Mouse (Mus musculus) spleen, postnatal 36 days (tissue): ENCODE data around the gene Upk1b.

Source experiments
- DNase-seq, 2 experiments: peaks; one replicate each; pipeline ENCODE4 v3.0.0; 2022; ENCODE audit warnings: low spot score in 2 of 2, mixed read lengths in 1 of 2

Upk1b gene

DNA sequence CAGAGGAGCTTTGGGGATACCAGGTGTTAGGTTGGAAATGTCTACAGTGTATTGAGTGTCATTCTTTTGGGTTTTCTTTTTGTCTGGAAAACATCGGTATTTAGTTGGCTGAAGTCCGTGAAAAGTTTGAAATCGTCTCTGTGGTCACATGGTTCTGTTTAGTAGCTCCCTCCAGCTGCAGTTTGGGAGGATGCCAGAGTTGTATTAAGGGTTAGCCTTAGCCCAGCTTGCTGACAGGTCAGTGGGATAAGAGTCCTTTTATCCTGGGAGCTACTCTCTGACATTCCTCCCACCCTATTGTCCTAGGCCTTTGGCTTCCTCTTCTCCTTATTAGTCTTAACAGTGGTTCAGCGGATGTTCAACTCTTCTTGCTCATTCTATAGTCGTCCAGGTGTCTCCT lies 38.2 kb downstream of the Upk1b start:
- DNase-seq, result no peak

DNA sequence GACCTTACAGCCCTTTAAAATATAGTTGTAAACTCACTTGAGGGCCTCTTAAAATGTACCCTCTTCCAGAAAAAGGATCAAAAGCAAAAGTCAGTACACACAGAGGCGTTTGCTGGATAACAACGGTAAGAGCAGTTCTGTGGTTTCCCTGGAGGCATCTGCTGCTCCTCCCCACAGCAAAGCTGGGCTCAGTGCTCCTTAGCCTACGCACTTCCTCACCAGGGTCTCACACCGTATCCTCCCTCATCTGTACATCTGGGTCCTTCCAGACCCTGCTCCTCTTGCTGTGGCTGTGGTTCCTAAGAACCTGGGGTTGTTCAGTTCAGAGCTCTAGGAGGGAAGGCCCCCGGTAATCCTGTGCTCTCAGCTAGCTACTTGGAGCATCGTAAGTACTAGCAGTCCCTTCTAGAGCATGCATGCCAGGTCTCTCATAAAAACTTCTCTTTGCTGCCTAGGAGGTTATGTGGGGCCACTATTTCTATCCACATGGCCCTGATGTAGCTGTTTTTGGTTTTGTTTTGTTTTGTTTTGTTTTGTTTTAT lies 39.2 kb downstream of the Upk1b start:
- no peak for DNase-seq

DNA sequence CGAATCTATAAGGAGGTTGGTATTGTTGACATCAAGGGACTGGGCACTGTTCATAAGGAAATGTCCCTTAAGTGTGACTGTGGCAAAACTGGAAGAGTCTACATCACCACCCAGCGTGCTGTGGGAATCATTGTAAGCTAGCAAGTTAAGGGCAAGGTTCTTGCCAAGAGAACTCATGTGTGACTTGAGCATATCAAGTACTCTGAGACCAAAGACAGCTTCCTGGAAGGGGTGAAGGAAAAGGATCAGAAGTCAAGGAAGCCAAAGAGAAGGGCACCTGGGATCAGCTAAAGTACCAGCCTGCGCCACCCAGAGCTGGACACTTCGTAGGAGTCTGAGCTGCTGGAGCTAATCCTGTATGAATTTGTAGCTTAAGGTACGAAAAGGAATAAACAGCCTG lies 39.9 kb downstream of the Upk1b start:
- DNase-seq, result no peak

DNA sequence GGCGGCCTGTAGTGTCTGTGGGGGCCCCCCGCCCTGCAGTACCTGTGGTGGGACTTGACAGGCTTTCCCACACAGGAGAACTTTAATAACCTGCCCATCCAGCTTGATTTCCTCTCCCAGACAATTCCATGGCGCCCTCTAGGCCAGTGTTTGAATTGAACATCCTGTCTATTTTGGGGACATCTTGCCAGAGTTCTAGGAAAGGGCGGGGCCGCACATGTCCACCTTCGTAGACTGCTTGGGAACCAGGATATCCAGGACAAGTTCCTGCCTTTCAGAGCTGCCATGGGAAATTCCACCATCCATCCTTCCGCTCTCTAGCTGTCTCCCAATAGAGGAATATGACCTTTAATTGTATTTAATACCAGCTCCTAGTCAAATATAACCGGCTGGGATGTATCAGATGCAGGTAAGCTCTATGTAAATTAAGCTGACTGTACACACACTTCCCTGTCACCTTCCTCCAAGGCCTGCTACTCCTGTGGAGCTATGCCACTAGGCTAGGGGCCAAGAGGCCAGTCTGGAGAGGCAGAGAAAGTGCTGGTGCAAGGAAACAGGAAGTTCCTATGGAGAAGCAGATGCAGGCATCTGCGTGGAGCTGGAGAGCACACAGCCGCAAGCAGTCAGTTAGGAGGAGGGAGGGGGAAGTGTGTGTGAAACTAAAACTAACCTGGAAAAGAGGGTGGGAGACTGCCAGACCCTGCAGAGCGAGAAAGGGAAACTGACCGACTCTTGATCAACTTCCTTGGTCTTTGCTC lies 41.8 kb downstream of the Upk1b start:
- DNase-seq, result peak in 1 of 2 experiments; percentile 15

DNA sequence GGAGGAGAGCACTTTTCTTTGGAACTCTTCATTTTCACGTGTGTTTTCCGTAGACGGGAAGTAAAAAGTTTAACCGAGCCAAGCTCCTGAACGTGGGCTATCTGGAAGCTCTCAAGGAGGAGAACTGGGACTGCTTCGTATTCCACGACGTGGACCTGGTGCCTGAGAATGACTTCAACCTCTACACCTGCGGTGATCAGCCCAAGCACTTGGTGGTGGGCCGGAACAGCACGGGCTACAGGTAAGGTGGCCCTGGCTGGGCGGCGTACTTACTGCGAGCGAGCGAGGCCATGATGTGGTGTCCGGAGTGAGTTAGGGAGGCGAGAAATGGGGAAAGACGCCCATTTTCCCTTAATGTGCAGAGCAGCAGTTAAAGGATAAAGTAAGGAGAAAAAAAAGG lies 42.5 kb downstream of the Upk1b start:
- no peak for DNase-seq

DNA sequence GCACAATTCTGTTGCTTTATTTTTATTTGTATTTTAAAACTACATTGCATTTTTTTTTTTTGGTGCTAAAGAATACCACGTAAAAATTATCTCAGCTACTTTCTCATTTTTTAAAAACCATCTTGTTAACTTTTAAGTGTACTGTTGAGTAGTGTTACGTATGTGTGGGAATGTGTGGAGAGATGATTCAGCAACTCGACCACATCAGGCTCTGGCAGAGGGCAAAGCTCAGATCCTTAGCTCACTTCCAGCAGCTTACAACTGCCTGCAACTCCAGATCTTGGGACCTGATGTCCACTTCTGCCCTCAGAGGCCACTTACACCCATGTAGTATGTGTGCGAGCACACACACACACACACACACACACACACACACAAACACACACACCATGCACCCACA lies 43.6 kb downstream of the Upk1b start:
- no peak for DNase-seq

DNA sequence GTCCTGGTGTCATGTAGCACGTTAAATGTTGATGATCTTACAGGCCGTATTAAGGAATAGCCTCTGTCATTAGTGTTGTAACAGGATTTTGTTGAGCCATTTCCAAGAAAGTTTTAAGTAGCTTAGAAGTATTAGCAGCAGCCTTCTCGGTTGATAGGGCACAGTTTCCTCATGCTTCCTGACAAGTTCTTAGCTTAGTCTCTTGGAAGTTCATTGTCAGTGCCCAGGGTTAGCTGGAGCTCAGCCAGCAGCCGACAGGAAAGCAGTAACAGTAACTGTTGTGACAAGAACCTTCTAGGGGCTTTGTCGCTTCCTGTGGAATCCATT lies 44.0 kb downstream of the Upk1b start:
- DNase-seq, result no peak

DNA sequence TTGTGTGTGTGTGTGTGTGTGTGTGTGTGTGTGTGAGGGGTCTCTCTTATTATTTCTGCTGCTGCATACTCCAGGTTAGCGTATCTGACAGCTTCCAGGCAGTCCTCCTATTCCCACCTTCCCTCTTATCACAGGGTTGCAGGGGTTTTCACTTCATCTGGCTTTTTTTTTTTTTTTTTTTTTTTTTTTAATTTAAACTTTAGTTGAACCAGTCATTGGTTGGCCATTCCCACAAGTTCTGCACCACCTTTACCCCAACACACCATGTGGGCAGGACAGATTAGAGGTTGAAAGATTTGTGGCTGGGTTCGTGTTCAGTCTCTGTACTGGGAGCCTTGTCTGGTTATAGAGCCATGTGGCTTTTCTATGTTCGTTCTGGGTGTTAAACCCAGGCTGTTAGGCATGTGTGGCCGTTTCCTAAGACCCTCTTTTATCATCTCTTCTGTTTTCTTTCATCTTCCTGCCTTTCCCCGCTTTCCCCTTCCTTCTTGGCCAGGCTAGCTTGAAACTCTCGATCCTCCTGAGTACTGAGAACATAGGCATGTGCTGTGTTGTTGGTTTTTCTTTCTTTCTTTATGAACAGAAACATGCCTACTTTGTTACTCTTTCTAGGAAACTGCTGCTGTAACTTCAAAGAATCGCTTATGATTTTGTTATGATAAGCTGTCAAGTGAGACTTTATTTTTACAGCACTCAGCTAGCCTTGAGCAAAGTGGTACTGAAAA lies 44.5 kb downstream of the Upk1b start:
- DNase-seq, result no peak

DNA sequence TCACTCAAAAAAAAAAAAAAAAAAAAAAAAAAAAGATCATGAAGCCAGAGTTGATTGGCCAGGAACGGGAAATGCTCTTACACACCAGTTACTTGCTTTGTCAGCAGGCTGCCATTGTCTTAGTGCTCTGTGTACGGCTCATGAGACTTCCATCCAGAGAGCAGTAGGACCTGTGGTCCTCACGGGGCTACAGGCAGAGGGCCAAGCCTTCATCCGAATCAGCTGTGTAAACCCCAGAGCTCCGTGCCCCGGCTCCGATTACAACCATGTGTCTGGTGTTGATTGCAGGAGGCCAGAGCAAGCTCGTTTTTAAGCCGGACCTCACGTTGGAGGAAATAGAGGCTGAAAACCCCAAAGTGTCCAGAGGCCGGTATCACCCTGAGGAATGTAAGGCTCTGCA lies 46.5 kb downstream of the Upk1b start:
- DNase-seq, result no peak

DNA sequence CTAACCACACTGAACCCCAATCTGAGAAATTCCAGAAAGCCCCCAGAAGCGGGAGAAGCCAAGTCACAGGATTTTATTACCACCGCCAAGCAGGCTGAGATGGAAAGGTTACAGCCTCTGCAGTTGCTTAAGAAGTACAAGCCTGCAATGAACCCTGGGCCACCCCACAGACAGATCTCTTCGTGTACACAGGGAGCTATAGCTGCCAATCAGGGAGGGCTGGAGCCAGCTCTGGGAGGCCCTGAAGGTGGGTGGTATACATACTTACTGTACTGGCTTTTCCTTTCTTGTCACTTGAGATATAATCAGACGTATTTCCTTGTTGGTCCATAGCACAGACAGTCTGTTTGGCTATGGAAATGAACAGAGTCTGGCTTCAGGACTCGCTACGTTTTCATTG lies 49.3 kb downstream of the Upk1b start:
- no peak for DNase-seq

DNA sequence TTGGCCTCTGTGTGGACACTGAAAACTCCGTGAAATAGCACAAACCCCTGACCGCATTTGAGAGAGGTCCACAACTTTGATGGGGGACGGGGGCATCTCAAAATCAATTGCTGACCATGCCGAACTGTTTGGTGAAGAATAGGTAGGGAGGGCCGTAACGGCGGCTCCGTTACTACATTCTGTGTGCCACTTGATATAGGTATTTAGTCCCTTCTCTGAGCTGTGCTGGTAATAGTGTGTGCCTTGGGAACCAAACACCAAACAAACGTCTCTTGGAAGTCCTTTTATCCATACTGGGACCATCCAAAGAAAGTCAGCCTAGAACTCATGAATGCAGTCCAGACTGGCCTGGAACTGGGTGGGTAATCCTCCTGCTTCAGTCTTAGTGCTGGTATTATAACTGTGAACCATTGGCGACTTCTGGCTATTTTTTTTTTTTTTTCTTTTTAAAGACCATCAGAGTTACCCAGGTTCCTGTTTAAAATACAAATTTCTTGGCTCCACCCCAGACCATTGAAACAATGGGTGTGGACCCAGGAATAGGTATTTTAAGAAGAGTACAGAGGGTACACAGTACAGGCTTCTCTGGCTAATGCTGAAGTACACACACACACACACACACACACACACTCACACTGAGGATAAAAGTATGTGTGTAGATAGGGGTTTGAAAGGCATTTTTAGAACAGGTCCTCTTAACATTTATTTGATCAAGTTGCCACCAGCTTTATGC lies 56.0 kb downstream of the Upk1b start:
- DNase-seq, result no peak

DNA sequence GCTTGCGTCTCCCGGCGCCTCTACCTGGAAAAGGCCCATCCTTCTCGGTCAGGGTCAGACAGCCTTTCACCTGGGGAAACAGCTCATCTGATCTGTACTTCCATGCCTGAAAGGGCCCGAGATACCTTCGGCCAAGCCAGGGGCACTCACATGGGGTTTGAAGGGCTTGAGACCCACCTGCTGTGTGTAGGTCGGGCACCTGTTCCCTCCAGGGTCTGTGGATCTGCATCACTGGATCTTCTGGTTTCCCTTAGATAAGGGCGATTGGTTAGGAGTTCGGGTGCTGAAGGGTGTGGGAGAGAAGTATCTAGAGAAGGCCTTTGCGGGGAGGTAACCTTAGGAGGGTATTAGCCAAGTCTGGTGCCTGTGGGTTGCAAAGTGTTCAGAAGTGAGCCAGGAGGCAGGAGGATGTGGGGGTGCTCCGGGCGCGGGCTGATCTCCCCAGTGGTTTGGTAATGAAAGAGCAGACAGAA lies 57.4 kb downstream of the Upk1b start:
- DNase-seq, result no peak

DNA sequence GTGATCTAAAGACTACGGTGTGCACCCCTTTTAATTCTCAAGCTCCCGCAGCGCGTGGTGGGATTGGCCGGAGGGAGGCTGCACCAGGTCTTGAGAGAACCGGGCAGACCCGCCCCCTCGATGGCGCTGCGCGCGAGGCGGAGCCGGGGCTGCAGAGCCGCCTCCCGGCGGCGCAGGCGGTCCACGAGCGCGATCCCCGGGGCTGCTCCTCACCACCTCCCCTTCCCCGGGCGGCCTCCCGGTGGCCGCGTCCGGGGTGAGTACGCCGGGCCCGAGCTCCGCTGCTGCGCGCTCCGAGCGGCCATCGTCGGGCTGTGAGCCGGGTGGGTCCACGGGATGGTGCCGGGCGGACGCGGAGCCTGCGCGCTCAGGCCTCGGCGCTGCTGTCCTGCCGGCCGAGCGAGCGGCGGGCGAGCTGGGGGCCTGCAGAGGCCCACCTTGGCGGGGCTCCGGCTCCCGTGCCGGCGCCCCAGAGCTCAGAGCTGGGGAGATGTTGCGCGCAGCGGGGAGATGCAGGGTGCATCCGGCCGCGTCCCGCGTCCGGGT lies 57.9 kb downstream of the Upk1b start, which contains the start of gene B4galt4:
TSS of gene B4galt4 (plus strand) at position 152 of the 546 bp plus-strand sequence.
- peak; percentile 31 to 55 for DNase-seq

DNA sequence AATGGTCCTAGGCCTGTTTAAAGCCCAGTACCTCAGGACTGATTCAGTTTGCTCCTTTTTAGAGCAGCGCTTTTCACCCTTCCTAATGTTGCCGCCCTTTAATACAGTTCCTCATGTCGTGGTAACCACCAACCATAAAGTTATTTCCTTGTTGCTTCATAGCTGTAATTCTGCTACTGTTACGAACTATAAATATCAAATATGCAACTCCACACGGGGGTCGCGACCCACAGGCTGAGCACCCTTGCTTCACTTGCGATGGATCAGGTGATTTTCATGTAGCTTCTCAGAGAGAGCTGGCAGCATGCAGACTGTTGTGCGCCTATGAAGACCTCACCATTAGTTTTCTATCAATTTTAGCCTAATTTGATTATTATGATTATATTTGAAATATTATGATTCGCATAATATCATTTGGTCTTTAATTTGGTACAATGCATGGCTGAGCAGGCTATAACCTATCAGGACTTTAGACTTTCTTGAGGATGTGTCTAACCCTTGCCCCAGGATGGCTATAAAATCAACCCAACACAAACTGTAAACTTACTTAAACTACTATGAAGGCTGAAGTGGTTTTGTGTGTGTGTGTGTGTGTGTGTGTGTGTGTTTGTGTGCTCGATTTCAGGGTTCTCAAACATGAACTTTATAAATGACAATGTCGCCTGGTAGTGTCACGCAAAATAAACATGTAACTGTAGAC lies 58.8 kb downstream of the Upk1b start:
- no peak for DNase-seq

DNA sequence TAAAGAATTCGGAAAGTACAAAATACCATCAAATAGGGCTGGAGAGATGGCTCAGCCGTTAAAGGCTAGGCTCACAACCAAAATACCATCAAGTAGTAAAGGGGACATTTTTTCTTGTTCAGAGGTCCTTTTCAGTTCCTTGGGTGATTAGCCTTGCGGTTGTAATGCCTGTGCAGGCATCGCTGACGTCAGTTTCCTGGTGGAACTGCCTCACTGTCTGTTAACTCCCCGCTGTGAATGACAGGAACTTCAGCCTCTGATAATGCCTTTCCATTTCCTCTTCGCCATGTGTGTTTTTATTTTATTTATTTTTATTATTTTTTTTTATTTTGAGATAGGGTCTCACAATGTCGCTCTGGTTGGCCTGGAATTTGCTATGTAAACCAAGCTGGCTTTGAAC lies 69.2 kb downstream of the Upk1b start:
- peak; percentile 38 to 44 for DNase-seq

DNA sequence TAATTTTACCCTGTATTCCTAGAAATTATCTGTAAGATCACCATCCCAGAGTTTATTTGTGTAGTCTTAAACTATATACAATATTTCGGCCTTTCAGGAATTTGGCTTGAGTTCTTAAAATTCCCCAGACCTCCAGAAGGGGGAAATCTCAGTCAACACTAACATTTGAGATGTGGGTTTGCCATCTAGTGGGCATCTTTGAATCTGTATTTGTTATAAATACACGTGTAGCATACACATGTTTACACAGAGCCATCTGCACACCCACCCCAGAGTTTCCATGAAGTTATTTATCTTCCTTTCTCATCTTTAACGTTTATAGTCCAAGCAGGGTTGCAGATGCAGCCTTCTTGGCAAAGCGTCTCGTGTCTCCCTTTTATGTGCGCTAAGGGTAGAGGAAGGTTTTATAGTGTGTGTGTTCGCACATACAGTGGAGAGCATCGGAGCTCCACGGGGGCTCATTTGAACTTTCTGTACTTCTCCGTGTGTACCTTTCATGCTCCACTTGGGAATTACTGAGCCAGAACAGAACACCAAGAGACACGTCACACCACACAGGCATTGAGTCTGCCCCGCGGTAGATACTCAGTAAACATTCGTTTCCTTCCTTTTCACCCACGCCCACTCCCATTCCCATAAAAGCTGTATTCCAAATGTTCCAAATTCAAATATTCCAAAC lies 70.4 kb downstream of the Upk1b start:
- DNase-seq, result no peak

DNA sequence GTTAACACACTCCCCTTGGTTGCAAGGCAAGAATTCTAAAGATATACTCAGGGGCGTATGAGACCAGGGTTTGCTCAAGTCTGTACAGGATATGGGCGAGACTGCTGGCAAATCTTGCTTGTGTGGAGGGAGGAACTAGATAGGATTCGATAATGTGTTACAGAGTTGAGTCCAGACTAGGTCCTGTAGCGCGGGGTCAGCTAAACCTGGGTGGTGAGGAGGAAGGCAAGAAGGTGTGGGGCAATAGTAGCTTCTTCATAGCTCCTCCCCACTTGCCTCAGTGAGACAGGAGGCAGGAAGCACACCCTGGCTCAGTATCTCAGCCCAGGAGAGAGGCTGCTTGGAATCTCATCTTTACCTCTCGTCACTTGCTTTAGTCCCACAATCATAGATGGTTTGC lies 71.0 kb downstream of the Upk1b start:
- no peak for DNase-seq

DNA sequence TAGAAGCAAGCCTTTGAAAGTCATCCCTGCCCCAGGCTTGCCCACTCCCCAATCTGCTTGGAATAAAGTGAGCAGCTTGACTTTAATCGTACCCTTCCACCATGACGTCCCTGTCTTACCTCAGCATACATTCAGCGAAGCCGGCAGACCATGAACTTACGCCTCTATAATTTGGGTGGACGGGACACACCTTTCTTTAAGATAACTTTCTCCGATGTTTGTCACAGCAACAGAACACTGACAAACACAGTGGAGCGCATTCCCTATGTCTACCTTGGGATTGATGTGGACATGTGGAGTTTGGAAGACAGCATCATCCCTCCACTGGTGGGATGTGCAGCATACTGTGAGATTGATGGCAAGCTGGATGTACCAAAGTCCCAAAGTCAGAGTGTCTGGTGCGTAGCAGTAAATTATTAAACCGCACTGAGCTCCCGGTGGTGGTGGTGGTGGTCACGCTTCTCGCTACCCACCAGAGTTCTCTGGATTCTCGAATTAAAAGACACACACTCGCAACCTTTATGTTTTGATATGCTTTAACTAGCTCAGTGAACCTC lies 71.5 kb downstream of the Upk1b start:
- DNase-seq, result no peak

DNA sequence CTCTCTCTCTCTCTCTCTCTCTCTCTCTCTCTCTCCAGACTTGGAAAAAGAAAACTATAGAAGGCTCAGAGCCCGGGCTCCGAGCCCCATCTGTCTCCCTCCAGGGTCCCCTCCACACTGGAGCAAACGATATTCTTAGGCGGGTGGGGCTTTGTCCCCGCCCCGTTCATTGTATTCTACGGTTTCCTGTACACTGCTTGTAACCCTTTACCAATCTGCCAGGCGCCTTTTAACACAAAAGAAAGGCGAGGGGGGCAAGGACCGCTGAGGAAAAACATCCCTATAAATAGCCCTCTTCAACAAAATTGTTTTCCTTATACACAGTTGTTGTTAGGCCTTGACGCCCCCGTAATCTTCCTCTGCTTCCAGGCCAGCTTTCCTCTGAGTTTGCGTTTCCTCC lies 75.2 kb downstream of the Upk1b start:
- DNase-seq, result no peak

DNA sequence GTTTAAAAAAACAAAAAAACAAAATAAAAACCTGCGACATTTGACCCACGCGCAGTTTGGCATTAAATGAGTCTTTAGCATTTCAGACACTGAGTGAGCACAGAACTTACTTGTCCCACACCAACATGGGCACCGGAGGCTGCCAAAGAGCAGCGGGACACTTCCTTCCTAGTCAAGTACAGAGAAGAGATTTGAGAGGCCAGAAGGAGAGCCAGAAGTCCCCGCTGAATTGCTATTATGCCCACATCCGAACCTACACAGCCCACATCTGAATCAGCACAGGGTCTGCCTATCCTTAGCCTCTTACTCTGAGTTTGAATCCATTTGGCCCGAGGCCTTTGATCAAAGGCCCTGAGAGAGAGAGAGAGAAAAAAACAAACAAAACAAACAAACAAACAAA lies 75.9 kb downstream of the Upk1b start:
- DNase-seq, result no peak
